Mouse (Mus musculus) midbrain, embryonic 12.5 days (tissue): ENCODE measurements around the gene Khdc1a. TPM values are rescaled to one million over a fixed set of nuclear protein-coding genes. Genes with fewer than 3 reads are reported as not detected.
"Not testable (repeated sequence)": the region's sequence is repeated elsewhere in the genome, so short reads cannot be mapped to it uniquely, and the experiment has no call there.

Experiments
- ATAC-seq: fragments of 200-750 bp; cut with Nextera tagmentation; 2 replicates; pipeline ENCODE4 v1.8.0; 2017; ENCODE audit warnings: low read depth, moderate TSS enrichment, moderate library complexity; ENCODE audit not compliant: low FRiP score
- H3K27ac ChIP-seq: fragments of 300-500 bp; sonication (generic); replicated peaks from 2 replicates; pipeline ENCODE4 v1.5.1; 2016; ENCODE audit warnings: mild to moderate bottlenecking
- H3K27me3 ChIP-seq: fragments of 300-500 bp; sonication (generic); 2 replicates; pipeline ENCODE4 v1.6.1; 2016; ENCODE audit warnings: mild to moderate bottlenecking
- H3K36me3 ChIP-seq: fragments of 300-500 bp; sonication (generic); 2 replicates; pipeline ENCODE4 v1.6.1; 2016
- H3K4me1 ChIP-seq: fragments of 300-500 bp; sonication (generic); 2 replicates; pipeline ENCODE4 v1.6.1; 2016
- H3K4me2 ChIP-seq: fragments of 300-500 bp; sonication (generic); replicated peaks from 2 replicates; pipeline ENCODE4 v1.6.1; 2016; ENCODE audit warnings: mild to moderate bottlenecking, moderate library complexity
- H3K4me3 ChIP-seq: fragments of 300-500 bp; sonication (generic); 2 replicates; pipeline ENCODE4 v1.5.1; 2016; ENCODE audit warnings: mild to moderate bottlenecking
- H3K9ac ChIP-seq: fragments of 300-500 bp; sonication (generic); replicated peaks from 2 replicates; pipeline ENCODE4 v1.6.1; 2016; ENCODE audit warnings: mild to moderate bottlenecking, moderate library complexity
- H3K9me3 ChIP-seq: fragments of 300-500 bp; sonication (generic); 2 replicates; pipeline ENCODE4 v1.6.1; 2016; ENCODE audit warnings: mild to moderate bottlenecking
- WGBS: fragments of 180-500 bp; shearing (Covaris S2); methylation state at CpG from one replicate; pipeline ENCODE4 v1.1.7; 2016; 5-methylcytosine and 5-hydroxymethylcytosine counted together
- polyA plus RNA-seq: library from polyadenylated mRNA; unstranded; fragments of >200 nt; fragmentation: Nextera tagmentation; extraction: Ambion mirVana; gene quantifications from 2 replicates; pipeline ENCODE4 v1.2.1, GENCODE M21; 2016

Khdc1a gene
- polyA plus RNA-seq = not detected in 2 replicates

DNA sequence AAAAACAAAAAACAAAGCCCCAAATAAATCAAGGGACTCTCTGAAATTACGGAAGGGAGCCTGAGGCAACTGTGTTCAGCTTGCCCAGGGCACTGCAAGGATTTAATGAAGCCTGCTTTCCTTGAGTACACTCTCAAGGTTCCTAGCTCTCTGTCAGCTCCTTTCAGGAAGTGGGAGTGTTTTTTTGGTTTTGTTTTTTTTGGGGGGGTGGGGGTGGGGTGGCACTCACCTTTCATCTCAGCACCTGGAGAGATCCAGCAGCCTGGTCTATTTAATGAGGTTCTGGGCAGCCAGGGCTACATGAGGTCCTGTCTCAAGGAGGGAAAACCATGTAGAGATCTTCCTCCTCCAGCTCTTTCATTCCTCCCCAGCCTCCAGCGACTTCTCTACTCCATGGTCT lies at the start of gene Khdc1a:
Gene Khdc1a (plus strand): TSS at position 301 of the 400 bp plus-strand sequence.
- Histone ChIP-seq H3K9me3 (no peaks in the 10 kb centered on the region), H3K4me2 (no peak within 1 kb of the TSS), H3K36me3 (no peaks in the 10 kb centered on the region), H3K9ac (no peak within 1 kb of the TSS), H3K27ac (no peak within 1 kb of the TSS), H3K4me1 (no peaks in the 10 kb centered on the region), H3K4me3 (no peak within 1 kb of the TSS), H3K27me3 (no peaks in the 10 kb centered on the region)
- 73% methylated on average over 2 of the region's 2 CpGs for WGBS
- no peak for ATAC-seq

DNA sequence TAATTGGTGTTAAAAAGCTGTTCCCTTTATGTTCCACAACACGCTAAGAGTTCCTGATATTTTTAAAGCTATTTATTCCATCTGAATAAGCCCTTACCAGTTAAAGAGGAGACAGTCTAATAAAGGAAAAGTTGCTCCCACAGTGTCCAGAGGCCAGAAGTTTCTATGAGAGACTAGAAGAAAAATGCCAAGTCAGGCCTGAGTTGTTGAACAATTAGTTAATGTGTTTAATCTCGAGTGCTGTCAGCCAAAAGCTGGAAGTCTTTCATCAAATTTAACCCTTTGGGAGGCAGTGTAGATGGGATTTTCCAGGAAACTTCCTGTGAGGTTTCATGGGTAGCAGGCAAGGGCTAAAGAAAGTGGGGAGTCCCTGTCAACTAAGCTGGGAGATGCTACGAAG lies 49.6 kb upstream of the Khdc1a start:
- Histone ChIP-seq H3K9ac (no peak overlapping the region), H3K27ac (no peak overlapping the region), H3K27me3 (no peaks in the 10 kb centered on the region), H3K4me2 (no peak overlapping the region), H3K4me1 (no peaks in the 10 kb centered on the region), H3K9me3 (no peaks in the 10 kb centered on the region), H3K4me3 (no peak overlapping the region), H3K36me3 (no peaks in the 10 kb centered on the region)
- ATAC-seq = no peak
- WGBS = 67% methylated on average over 3 of the region's 3 CpGs

DNA sequence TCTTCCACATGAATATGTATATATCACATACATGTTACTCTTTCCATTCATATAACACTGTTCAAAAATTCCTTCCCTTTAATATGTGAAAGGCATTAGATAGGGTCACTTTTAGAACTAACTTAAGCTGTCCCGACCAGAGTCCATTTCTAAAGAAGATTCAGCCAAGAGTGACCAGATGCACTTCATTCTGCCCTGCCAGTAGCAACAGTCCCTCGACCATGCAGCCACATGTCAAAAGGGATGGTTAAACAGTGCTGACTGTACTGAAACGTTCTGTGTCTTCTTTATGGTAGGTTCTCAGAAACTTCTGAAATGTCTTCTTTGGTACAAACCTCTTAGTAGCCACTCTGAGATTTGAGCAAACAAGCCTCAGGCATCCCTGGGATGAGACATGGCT lies 47.8 kb upstream of the Khdc1a start:
- no peaks in the 10 kb centered on the region for H3K9me3 ChIP-seq
- 83% methylated on average over 3 of the region's 3 CpGs for WGBS

DNA sequence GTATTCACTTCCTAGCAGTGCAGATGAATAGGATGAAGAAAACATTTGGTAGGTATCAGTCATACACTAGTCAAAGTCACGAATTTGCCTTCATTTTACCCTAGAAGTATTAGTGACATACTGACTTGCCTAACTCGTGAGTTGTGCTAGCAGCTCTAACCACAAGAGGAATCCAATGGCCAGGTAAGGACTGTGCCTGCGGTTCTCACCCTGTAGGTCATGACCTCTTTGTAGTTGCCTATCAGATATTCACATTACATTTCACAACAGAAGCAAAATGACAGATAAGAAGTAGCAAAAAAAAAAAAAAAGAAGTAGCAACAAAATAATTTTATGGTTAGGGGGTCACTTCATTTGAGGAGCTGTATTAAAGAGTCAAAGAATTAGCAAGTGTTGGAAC lies 45.3 kb upstream of the Khdc1a start:
- Histone ChIP-seq H3K4me3 (no peak overlapping the region), H3K27ac (no peak overlapping the region), H3K36me3 (no peaks in the 10 kb centered on the region), H3K9me3 (no peaks in the 10 kb centered on the region), H3K9ac (no peak overlapping the region), H3K4me1 (no peaks in the 10 kb centered on the region), H3K4me2 (no peak overlapping the region), H3K27me3 (no peaks in the 10 kb centered on the region)
- no peak for ATAC-seq
- 78% methylated on average over 3 of the region's 3 CpGs for WGBS

More for the DNA sequence above, 47.8 kb upstream of the Khdc1a start:
- H3K27me3 ChIP-seq = no peaks in the 10 kb centered on the region
- no peak overlapping the region for H3K4me2 ChIP-seq
- no peaks in the 10 kb centered on the region for H3K4me1 ChIP-seq
- no peak overlapping the region for H3K27ac ChIP-seq
- no peak for ATAC-seq
- H3K4me3 ChIP-seq = no peak overlapping the region
- no peak overlapping the region for H3K9ac ChIP-seq
- H3K36me3 ChIP-seq = no peaks in the 10 kb centered on the region

DNA sequence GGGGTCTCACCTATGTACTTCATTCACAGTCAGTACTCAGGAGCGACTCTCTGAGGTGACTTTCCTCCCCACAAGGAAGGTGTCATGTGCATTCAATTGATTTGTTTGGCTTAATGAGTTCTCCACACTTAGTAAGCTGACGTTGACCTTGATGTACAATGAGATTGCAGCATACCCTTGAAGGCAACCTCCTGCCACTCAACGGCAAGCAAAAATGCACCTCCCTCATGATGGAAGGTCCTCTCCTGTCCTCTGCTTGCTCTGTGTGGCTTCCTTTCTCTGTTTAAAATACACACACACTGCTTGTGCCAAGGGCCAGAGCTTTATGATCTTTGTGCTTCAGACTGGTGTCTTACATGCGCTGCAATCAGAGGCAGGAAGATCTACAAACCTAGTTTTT lies 44.8 kb upstream of the Khdc1a start:
- no peak overlapping the region for H3K4me2 ChIP-seq
- H3K4me3 ChIP-seq = no peak overlapping the region
- H3K9ac ChIP-seq = no peak overlapping the region
- no peak overlapping the region for H3K27ac ChIP-seq
- no peaks in the 10 kb centered on the region for H3K4me1 ChIP-seq
- H3K36me3 ChIP-seq = no peaks in the 10 kb centered on the region
- no peak for ATAC-seq
- H3K9me3 ChIP-seq = no peaks in the 10 kb centered on the region
- WGBS = 92% methylated on average over 4 of the region's 4 CpGs
- no peaks in the 10 kb centered on the region for H3K27me3 ChIP-seq

DNA sequence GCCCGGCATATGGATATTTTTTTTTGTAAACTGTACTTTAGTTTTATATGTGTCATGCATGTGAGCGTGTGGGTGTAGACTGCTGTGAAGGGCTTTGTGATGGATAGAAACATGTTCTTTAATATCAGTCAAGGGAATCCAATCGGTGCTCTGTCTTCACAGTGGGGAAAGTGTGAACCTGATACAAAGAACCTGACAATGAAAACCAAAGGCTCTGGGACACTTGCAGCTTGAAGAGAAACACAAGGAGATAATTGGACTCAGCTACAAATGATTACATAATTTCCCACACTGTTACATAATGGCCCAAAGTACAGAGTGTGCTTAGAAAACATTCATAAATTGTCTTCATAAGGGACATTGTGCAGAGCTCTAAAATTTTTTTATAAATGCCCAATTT lies 44.0 kb upstream of the Khdc1a start:
- Histone ChIP-seq H3K36me3 (no peaks in the 10 kb centered on the region), H3K27me3 (no peaks in the 10 kb centered on the region), H3K9ac (no peak overlapping the region), H3K4me3 (no peak overlapping the region), H3K4me2 (no peak overlapping the region), H3K9me3 (no peaks in the 10 kb centered on the region), H3K27ac (no peak overlapping the region), H3K4me1 (no peaks in the 10 kb centered on the region)
- 95% methylated on average over 3 of the region's 3 CpGs for WGBS
- ATAC-seq = no peak

DNA sequence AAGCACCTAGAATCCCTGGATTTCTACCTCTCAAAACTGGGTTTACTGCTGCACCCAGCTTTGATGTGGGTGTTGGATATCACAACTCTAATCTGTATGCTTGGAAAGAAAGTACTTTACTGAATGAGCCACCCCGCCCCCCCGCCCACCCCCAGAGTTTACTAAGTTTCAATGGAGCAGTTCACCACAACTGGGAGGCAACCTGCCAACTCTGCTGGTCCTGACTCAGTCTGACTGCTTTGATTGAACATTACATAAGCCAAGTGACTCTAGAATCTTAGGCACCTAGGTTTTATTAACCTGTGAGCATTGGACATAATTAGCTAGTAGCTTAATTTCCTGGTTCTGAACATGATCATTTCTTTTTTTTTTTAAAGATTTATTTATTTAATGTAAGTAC lies 35.1 kb upstream of the Khdc1a start:
- no peaks in the 10 kb centered on the region for H3K27me3 ChIP-seq
- no peak overlapping the region for H3K27ac ChIP-seq
- no peak overlapping the region for H3K9ac ChIP-seq
- no peaks in the 10 kb centered on the region for H3K9me3 ChIP-seq
- no peaks in the 10 kb centered on the region for H3K36me3 ChIP-seq
- ATAC-seq = no peak
- H3K4me2 ChIP-seq = no peak overlapping the region
- no peak overlapping the region for H3K4me3 ChIP-seq
- H3K4me1 ChIP-seq = no peaks in the 10 kb centered on the region
- WGBS = 100% methylated on average over 2 of the region's 2 CpGs

DNA sequence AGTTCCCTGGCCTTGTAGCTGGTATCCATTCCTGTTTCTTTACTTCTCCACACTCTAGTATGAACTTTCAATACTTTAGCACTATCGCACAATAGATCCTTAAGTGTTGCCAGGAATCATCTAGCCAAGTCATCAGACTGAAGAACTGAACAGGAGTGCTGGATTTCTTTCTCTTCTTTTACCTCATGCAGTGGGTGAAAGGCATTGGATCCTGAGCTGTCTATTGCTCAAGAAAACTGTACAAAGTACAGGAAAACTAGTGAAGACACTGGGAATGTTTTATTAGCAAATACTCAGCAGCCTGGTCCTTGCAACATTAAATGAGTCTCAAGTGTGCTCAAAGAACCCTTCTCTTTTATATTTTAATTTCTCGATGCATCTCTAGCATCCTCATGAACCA lies 33.7 kb upstream of the Khdc1a start:
- Histone ChIP-seq H3K27ac (no peak overlapping the region), H3K27me3 (no peaks in the 10 kb centered on the region), H3K9ac (no peak overlapping the region), H3K4me1 (no peaks in the 10 kb centered on the region), H3K9me3 (no peaks in the 10 kb centered on the region), H3K36me3 (no peaks in the 10 kb centered on the region), H3K4me3 (no peak overlapping the region), H3K4me2 (no peak overlapping the region)
- ATAC-seq = no peak
- 92% methylated on average over 2 of the region's 2 CpGs for WGBS

DNA sequence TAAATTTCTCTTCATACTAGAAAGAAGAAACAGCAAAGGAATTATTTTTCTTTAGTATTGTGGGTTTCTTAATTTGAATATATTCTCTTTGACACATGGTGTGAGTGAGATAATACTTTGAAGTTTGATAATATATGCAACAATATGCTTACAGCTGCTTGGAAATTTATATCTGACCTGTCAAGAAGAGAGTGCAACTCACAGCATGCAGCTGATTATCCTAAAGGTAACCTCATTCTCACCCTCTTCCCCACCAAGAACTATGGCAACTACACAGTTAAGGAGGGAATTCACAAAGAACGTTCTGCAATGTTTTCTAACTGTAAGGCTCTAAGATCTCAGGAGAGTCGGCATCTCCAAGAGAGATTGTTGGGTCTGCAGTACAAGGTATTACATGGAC lies 33.1 kb upstream of the Khdc1a start:
- Histone ChIP-seq H3K27ac (no peak overlapping the region), H3K36me3 (no peaks in the 10 kb centered on the region), H3K9me3 (no peaks in the 10 kb centered on the region), H3K4me1 (no peaks in the 10 kb centered on the region), H3K27me3 (no peaks in the 10 kb centered on the region), H3K4me2 (no peak overlapping the region), H3K4me3 (no peak overlapping the region), H3K9ac (no peak overlapping the region)
- 91% methylated on average over 2 of the region's 2 CpGs for WGBS
- ATAC-seq = no peak

DNA sequence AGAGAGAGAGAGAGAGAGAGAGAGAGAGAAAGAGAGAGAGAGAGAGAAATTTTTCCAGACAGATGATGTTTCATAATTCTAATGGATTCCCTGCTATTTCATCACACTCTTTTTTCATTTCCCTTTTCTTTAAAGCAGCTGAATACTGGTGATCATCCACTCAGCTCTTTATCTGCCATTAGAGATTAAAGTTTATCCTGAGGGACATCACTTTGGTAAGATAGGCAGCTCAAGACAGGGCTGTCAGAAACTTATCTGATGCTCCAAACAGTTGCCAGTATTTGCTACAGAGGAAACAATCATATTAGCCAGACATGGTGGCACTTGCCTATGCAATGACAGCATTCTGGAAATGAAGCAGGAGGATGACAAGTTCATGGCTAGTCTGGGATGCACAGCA lies 31.2 kb upstream of the Khdc1a start:
- H3K4me3 ChIP-seq = no peak overlapping the region
- no peaks in the 10 kb centered on the region for H3K4me1 ChIP-seq
- ATAC-seq = no peak
- H3K9me3 ChIP-seq = no peaks in the 10 kb centered on the region
- no peak overlapping the region for H3K9ac ChIP-seq
- no peaks in the 10 kb centered on the region for H3K27me3 ChIP-seq
- no peak overlapping the region for H3K4me2 ChIP-seq
- H3K36me3 ChIP-seq = no peaks in the 10 kb centered on the region
- H3K27ac ChIP-seq = no peak overlapping the region

DNA sequence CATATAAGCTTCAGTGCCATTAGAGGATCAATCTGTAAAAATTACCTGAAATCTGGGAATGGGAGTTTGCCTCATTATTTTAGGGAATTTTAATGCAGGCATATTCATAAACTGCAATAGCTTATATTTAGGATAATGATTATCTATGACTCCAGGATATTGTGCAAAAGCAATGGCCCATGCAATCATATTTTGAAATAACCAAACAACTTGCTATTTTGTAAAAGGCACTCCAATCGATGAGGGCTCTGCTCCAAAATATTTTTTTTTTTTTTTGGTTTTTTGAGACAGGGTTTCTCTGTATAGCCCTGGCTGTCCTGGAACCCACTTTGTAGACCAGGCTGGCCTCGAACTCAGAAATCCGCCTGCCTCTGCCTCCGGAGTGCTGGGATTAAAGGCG lies 29.2 kb upstream of the Khdc1a start:
- not testable (repeated sequence) for H3K27me3 ChIP-seq, H3K4me2 ChIP-seq, H3K9me3 ChIP-seq, H3K36me3 ChIP-seq, H3K9ac ChIP-seq, H3K4me1 ChIP-seq, H3K4me3 ChIP-seq, ATAC-seq, H3K27ac ChIP-seq
- WGBS = 91% methylated on average over 5 of the region's 5 CpGs

DNA sequence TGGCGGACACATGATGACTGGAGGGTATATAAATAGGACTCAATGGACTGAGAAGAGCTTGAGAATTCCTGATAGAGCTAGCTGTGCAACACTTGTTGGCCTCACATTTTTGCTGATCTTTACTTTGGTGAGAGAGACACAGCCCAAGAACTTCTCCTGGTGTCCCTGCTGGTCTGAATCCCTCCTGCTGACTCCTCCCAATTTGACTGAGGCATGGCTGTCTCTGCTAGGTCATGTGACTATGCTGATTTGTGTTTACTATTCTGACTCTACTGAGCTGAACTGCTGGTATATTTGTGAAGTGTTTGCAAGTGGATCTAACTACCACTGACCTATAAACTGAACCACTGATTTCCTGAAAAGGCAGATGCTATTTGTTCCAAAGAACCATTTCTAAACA lies 27.8 kb upstream of the Khdc1a start:
- no peaks in the 10 kb centered on the region for H3K9me3 ChIP-seq
- no peaks in the 10 kb centered on the region for H3K36me3 ChIP-seq
- no peak overlapping the region for H3K4me3 ChIP-seq
- H3K4me2 ChIP-seq = no peak overlapping the region
- 88% methylated on average over 1 of the region's 1 CpGs for WGBS
- H3K27me3 ChIP-seq = no peaks in the 10 kb centered on the region
- no peaks in the 10 kb centered on the region for H3K4me1 ChIP-seq
- H3K9ac ChIP-seq = no peak overlapping the region
- no peak overlapping the region for H3K27ac ChIP-seq
- ATAC-seq = no peak

DNA sequence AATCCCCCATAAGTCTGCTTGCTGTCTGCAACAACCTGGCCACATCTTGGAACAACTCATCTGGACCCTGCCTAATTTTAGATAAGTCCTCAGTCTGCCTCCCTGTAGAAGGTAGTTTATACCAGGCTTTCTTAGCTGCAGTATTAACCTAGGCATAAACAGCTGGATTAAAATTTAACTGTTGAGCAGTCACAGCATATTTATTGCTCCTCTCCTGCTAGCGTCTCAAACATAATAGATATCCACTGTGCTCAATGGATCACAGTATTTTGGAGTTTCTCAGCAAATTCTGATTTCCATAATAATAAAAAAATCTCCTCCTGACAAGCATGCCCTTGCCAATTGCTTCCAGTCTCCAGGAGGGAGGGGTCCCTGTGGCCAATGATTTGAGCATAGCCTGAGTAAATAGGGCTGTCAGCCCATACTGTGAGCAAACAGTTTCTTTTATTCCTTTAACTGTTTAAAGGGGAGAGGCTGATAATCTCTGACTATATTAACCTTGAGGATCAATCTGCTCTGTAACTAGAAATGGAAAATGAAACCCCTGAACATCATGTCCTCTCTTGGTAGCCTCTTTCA lies 25.4 kb upstream of the Khdc1a start:
- no peak for ATAC-seq
- Histone ChIP-seq H3K4me1 (no peaks in the 10 kb centered on the region), H3K27ac (no peak overlapping the region), H3K4me2 (no peak overlapping the region), H3K36me3 (no peaks in the 10 kb centered on the region), H3K4me3 (no peak overlapping the region), H3K27me3 (no peaks in the 10 kb centered on the region), H3K9me3 (no peaks in the 10 kb centered on the region), H3K9ac (no peak overlapping the region)
- 44% methylated on average over 1 of the region's 1 CpGs for WGBS
